Mouse (Mus musculus): ENCODE results near the gene Stag3. TPM values are rescaled to one million over a fixed set of nuclear protein-coding genes. Genes with fewer than 3 reads are reported as not detected.

Stag3 gene
- polyA plus RNA-seq, 1 experiment from 2014 or later, result 3.6 TPM

GRCm38 (mm10) chr5:138274186-138274585 lies 5.9 kb upstream of the Stag3 start:
- peaks cover 62% of the 10 kb centered on the region for H3K4me1 ChIP-seq
- ATAC-seq (ENCODE audit: low FRiP score, low read depth), result no peak
- H3K4me2 ChIP-seq (replicated peaks), result no peak overlapping the region
- peaks cover 35% of the 10 kb centered on the region for H3K36me3 ChIP-seq
- no peaks in the 10 kb centered on the region for H3K27me3 ChIP-seq (replicated peaks)
- no peaks in the 10 kb centered on the region for H3K9me3 ChIP-seq
- no peak overlapping the region for H3K9ac ChIP-seq
- no peak overlapping the region for H3K4me3 ChIP-seq
- 69% methylated on average over 8 of the region's 8 CpGs for WGBS
- no peak overlapping the region for H3K27ac ChIP-seq

- Histone ChIP-seq H3K27me3 (replicated peaks) (no peaks in the 10 kb centered on the region), H3K36me3 (peaks cover 35% of the 10 kb centered on the region), H3K27ac (no peak overlapping the region), H3K4me2 (replicated peaks) (peak overlapping the region; percentile 89), H3K9ac (peak overlapping the region; percentile 58), H3K9me3 (peaks cover 2% of the 10 kb centered on the region; the same call in 1 of the 2 replicates), H3K4me1 (peaks cover 62% of the 10 kb centered on the region), H3K4me3 (peak overlapping the region; percentile 34)
- WGBS, result 10% methylated on average over 41 of the region's 41 CpGs
- no peak for ATAC-seq (ENCODE audit: low FRiP score, low read depth)
These were observed 4.6 kb upstream of the Stag3 start for GRCm38 (mm10) chr5:138275216-138276050.

GRCm38 (mm10) chr5:138277994-138278393 lies 2.0 kb upstream of the Stag3 start:
- H3K4me1 ChIP-seq, result peaks cover 55% of the 10 kb centered on the region

GRCm38 (mm10) chr5:138280425-138280768 lies 357 bp downstream of the Stag3 start:
- Histone ChIP-seq H3K36me3 (peaks cover 25% of the 10 kb centered on the region), H3K9ac (no peak overlapping the region), H3K4me3 (0 out of 2 replicates have a peak overlapping the region, but pooled peaks have one; percentile 77), H3K27ac (no peak overlapping the region), H3K27me3 (replicated peaks) (no peaks in the 10 kb centered on the region), H3K4me2 (replicated peaks) (peak overlapping the region; percentile 26), H3K4me1 (peaks cover 38% of the 10 kb centered on the region), H3K9me3 (peaks cover 3% of the 10 kb centered on the region; the same call in 1 of the 2 replicates)
- ATAC-seq (ENCODE audit: low FRiP score, low read depth), result no peak
- 23% methylated on average over 26 of the region's 26 CpGs for WGBS

More at GRCm38 (mm10) chr5:138277994-138278393, 2.0 kb upstream of the Stag3 start:
- Histone ChIP-seq H3K36me3 (peaks cover 35% of the 10 kb centered on the region), H3K9ac (peak overlapping the region; percentile 93), H3K4me2 (replicated peaks) (peak overlapping the region; percentile 89), H3K4me3 (peak overlapping the region; percentile 77), H3K27ac (no peak overlapping the region), H3K9me3 (peaks cover 3% of the 10 kb centered on the region; the same call in 1 of the 2 replicates), H3K27me3 (replicated peaks) (no peaks in the 10 kb centered on the region)
- ATAC-seq (ENCODE audit: low FRiP score, low read depth), result no peak
- 88% methylated on average over 7 of the region's 7 CpGs for WGBS

- Histone ChIP-seq H3K4me2 (replicated peaks) (no peak overlapping the region), H3K9me3 (peaks cover 3% of the 10 kb centered on the region; the same call in 1 of the 2 replicates), H3K27ac (no peak overlapping the region), H3K4me3 (no peak overlapping the region), H3K4me1 (peaks cover 34% of the 10 kb centered on the region), H3K36me3 (peaks cover 25% of the 10 kb centered on the region), H3K27me3 (replicated peaks) (no peaks in the 10 kb centered on the region), H3K9ac (no peak overlapping the region)
- WGBS, result 91% methylated on average over 15 of the region's 15 CpGs
- no peak for ATAC-seq (ENCODE audit: low FRiP score, low read depth)
These were observed 789 bp downstream of the Stag3 start for GRCm38 (mm10) chr5:138280829-138281228.

- H3K4me2 ChIP-seq (replicated peaks), result no peak overlapping the region
- no peak for ATAC-seq (ENCODE audit: low FRiP score, low read depth)
- H3K9ac ChIP-seq, result no peak overlapping the region
- no peaks in the 10 kb centered on the region for H3K27me3 ChIP-seq (replicated peaks)
- no peak overlapping the region for H3K27ac ChIP-seq
- peaks cover 3% of the 10 kb centered on the region; the same call in 1 of the 2 replicates for H3K9me3 ChIP-seq
- peaks cover 24% of the 10 kb centered on the region for H3K4me1 ChIP-seq
- peaks cover 17% of the 10 kb centered on the region for H3K36me3 ChIP-seq
- no peak overlapping the region for H3K4me3 ChIP-seq
- WGBS, result 86% methylated on average over 2 of the region's 2 CpGs
These were observed 1.8 kb downstream of the Stag3 start for GRCm38 (mm10) chr5:138281798-138282197.

GRCm38 (mm10) chr5:138283540-138283939 lies 3.5 kb downstream of the Stag3 start:
- Histone ChIP-seq H3K4me2 (replicated peaks) (no peak overlapping the region), H3K4me1 (peaks cover 7% of the 10 kb centered on the region), H3K36me3 (no peaks in the 10 kb centered on the region), H3K27me3 (replicated peaks) (no peaks in the 10 kb centered on the region), H3K27ac (no peak overlapping the region), H3K4me3 (no peak overlapping the region), H3K9me3 (peaks cover 3% of the 10 kb centered on the region; the same call in 1 of the 2 replicates), H3K9ac (no peak overlapping the region)
- WGBS, result 63% methylated on average over 1 of the region's 1 CpGs
- no peak for ATAC-seq (ENCODE audit: low FRiP score, low read depth)

GRCm38 (mm10) chr5:138287861-138288260 lies 7.8 kb downstream of the Stag3 start:
- no peaks in the 10 kb centered on the region for H3K36me3 ChIP-seq
- no peak overlapping the region for H3K4me2 ChIP-seq (replicated peaks)
- H3K4me1 ChIP-seq, result no peaks in the 10 kb centered on the region
- H3K9ac ChIP-seq, result no peak overlapping the region
- no peak overlapping the region for H3K27ac ChIP-seq
- no peak for ATAC-seq (ENCODE audit: low FRiP score, low read depth)
- 78% methylated on average over 3 of the region's 3 CpGs for WGBS
- no peak overlapping the region for H3K4me3 ChIP-seq
- H3K27me3 ChIP-seq (replicated peaks), result no peaks in the 10 kb centered on the region
- H3K9me3 ChIP-seq, result no peaks in the 10 kb centered on the region

- no peak for ATAC-seq (ENCODE audit: low FRiP score, low read depth)
- H3K36me3 ChIP-seq, result no peaks in the 10 kb centered on the region
These were observed 11.6 kb downstream of the Stag3 start for GRCm38 (mm10) chr5:138291638-138292037.

GRCm38 (mm10) chr5:138294158-138294557 lies 14.1 kb downstream of the Stag3 start:
- Histone ChIP-seq H3K9ac (no peak overlapping the region), H3K36me3 (no peaks in the 10 kb centered on the region), H3K27ac (no peak overlapping the region), H3K9me3 (no peaks in the 10 kb centered on the region), H3K27me3 (replicated peaks) (no peaks in the 10 kb centered on the region), H3K4me1 (no peaks in the 10 kb centered on the region), H3K4me3 (no peak overlapping the region), H3K4me2 (replicated peaks) (no peak overlapping the region)
- no peak for ATAC-seq (ENCODE audit: low FRiP score, low read depth)

More at GRCm38 (mm10) chr5:138291638-138292037, 11.6 kb downstream of the Stag3 start:
- Histone ChIP-seq H3K9me3 (no peaks in the 10 kb centered on the region), H3K4me1 (no peaks in the 10 kb centered on the region), H3K27ac (no peak overlapping the region), H3K9ac (no peak overlapping the region), H3K4me2 (replicated peaks) (no peak overlapping the region), H3K4me3 (no peak overlapping the region), H3K27me3 (replicated peaks) (no peaks in the 10 kb centered on the region)
- 86% methylated on average over 1 of the region's 1 CpGs for WGBS

GRCm38 (mm10) chr5:138299613-138300012 lies 19.6 kb downstream of the Stag3 start:
- Histone ChIP-seq H3K4me2 (replicated peaks) (no peak overlapping the region), H3K9me3 (no peaks in the 10 kb centered on the region), H3K9ac (no peak overlapping the region), H3K36me3 (no peaks in the 10 kb centered on the region), H3K4me3 (no peak overlapping the region), H3K4me1 (no peaks in the 10 kb centered on the region), H3K27me3 (replicated peaks) (no peaks in the 10 kb centered on the region), H3K27ac (no peak overlapping the region)
- ATAC-seq (ENCODE audit: low FRiP score, low read depth), result no peak
- WGBS, result 72% methylated on average over 2 of the region's 2 CpGs

GRCm38 (mm10) chr5:138312795-138313194 lies 32.8 kb downstream of the Stag3 start:
- Histone ChIP-seq H3K9me3 (no peaks in the 10 kb centered on the region), H3K36me3 (no peaks in the 10 kb centered on the region), H3K9ac (no peak overlapping the region), H3K27ac (no peak overlapping the region), H3K4me2 (replicated peaks) (no peak overlapping the region), H3K4me3 (no peak overlapping the region), H3K4me1 (no peaks in the 10 kb centered on the region), H3K27me3 (replicated peaks) (no peaks in the 10 kb centered on the region)
- ATAC-seq (ENCODE audit: low FRiP score, low read depth), result no peak
- 93% methylated on average over 3 of the region's 3 CpGs for WGBS

- Histone ChIP-seq H3K27ac (no peak within 1 kb of the TSS), H3K27me3 (replicated peaks) (no peaks in the 10 kb centered on the region), H3K4me2 (replicated peaks) (no peak within 1 kb of the TSS), H3K4me3 (no peak within 1 kb of the TSS), H3K4me1 (no peaks in the 10 kb centered on the region), H3K36me3 (no peaks in the 10 kb centered on the region), H3K9me3 (no peaks in the 10 kb centered on the region), H3K9ac (no peak within 1 kb of the TSS)
- no peak for ATAC-seq (ENCODE audit: low FRiP score, low read depth)
- WGBS, result 83% methylated on average over 2 of the region's 2 CpGs
These were observed 61.6 kb downstream of the Stag3 start, which contains the start of gene Pvrig for GRCm38 (mm10) chr5:138341661-138342060. Gene Pvrig (plus strand): TSS chr5:138341961.
